18 mouse cellular contexts compared by ENCODE assay signal in genomic region chr1:82577339-82577738, GRCm38 (mm10). TPM values are rescaled to one million over a fixed set of nuclear protein-coding genes. Genes with fewer than 3 reads are reported as not detected.
"Had no signal": no experiment of that assay in that cellular context is flagged by ENCODE, and none has a peak within 500 bp of the region (broad histone marks: within the 10 kb centered on the region; RNA-seq: fewer than 3 reads in every experiment).

No protein-coding gene starts in this region.

- H3K4me3 ChIP-seq: liver, embryonic 12.5 days; midbrain, embryonic 10.5 days; midbrain, embryonic 12.5 days; myocyte; neural tube, embryonic 13.5 days; neural tube, embryonic 15.5 days had no signal

- H3K9ac ChIP-seq: liver, embryonic 12.5 days; liver, embryonic 14.5 days; midbrain, embryonic 12.5 days; neural tube, embryonic 13.5 days; neural tube, embryonic 15.5 days had no signal

- H3K4me1 ChIP-seq: liver, embryonic 12.5 days; midbrain, embryonic 10.5 days; midbrain, embryonic 12.5 days; neural tube, embryonic 13.5 days; neural tube, embryonic 15.5 days had no signal

- H3K27me3 ChIP-seq: liver, embryonic 12.5 days; midbrain, embryonic 12.5 days; neural tube, embryonic 13.5 days; neural tube, embryonic 15.5 days had no signal

- H3K9me3 ChIP-seq: liver, embryonic 12.5 days; midbrain, embryonic 10.5 days; midbrain, embryonic 12.5 days; neural tube, embryonic 13.5 days; neural tube, embryonic 15.5 days had no signal

- ATAC-seq: liver, embryonic 12.5 days; midbrain, embryonic 16.5 days had no signal

- DNase-seq: midbrain, embryonic 14.5 days; right cerebral cortex, adult 18-20 months; right cerebral cortex, postnatal 25 days; right cerebral cortex, postnatal 4 days; spleen, adult 18-20 months; thymus, adult 18-20 months; thymus, postnatal 14 days; thymus, postnatal 36 days had no signal

- H3K27ac ChIP-seq: liver, embryonic 12.5 days; liver, embryonic 14.5 days; midbrain, embryonic 10.5 days; midbrain, embryonic 12.5 days; neural tube, embryonic 13.5 days; neural tube, embryonic 15.5 days had no signal

- H3K4me2 ChIP-seq: liver, embryonic 12.5 days; midbrain, embryonic 12.5 days; neural tube, embryonic 13.5 days; neural tube, embryonic 15.5 days had no signal

- H3K36me3 ChIP-seq: liver, embryonic 12.5 days; midbrain, embryonic 10.5 days; midbrain, embryonic 12.5 days; neural tube, embryonic 13.5 days; neural tube, embryonic 15.5 days had no signal

RNA-seq across cellular contexts. Expression of gene Col4a4, which starts 9.3 kb away (rescaled TPM):
- total RNA-seq: megakaryocyte, adult 5-6 weeks; megakaryocyte-erythroid progenitor cell, adult 5-6 weeks had no signal

RNA-seq across cellular contexts. Expression of gene Col4a3, which starts 9.4 kb away (rescaled TPM):
- total RNA-seq: megakaryocyte, adult 5-6 weeks; megakaryocyte-erythroid progenitor cell, adult 5-6 weeks had no signal
